Mouse (Mus musculus): ENCODE measurements around the gene Syt3. TPM values are rescaled to one million over a fixed set of nuclear protein-coding genes. Genes with fewer than 3 reads are reported as not detected.
A peak's percentile ranks its signal among the peaks of the same experiment; 100 is the strongest.

Gene Syt3
- total and polyA plus RNA-seq, 2 experiments from 2014 or later = 79.2 to 130 TPM

GRCm38 (mm10) chr7:44441648-44442109 is 57.8 kb downstream of the Syt3 start:
- H3K9ac ChIP-seq (replicated peaks; ENCODE audit: low read length) = peak overlapping the region; percentile 93
- TF ChIP-seq CTCF (IDR thresholded peaks at IDR 0.05; ENCODE audit: low read depth) = no peak
- H3K27me3 ChIP-seq (ENCODE audit: insufficient read depth, low read length) = no peaks in the 10 kb centered on the region
- peak overlapping the region; percentile 93 for H3K4me2 ChIP-seq (ENCODE audit: low read depth, low read length)
- H3K36me3 ChIP-seq (ENCODE audit: insufficient read depth, low read length) = peaks cover 5% of the 10 kb centered on the region; the same call in 1 of the 2 replicates
- ATAC-seq (peak; percentile 84), DNase-seq (ENCODE audit: low spot score) (peak; percentile 89)
- H3K27ac ChIP-seq = peak overlapping the region; percentile 98
- H3K4me1 ChIP-seq (ENCODE audit: insufficient read depth, low read length) = peaks cover 34% of the 10 kb centered on the region
- H3K9me3 ChIP-seq (ENCODE audit: low read length) = no peaks in the 10 kb centered on the region
- H3K4me3 ChIP-seq (ENCODE audit: low read length) = peak overlapping the region; percentile 71
- WGBS = under 1% methylated on average over 8 of the region's 14 CpGs

GRCm38 (mm10) chr7:44442407-44442821 is 58.5 kb downstream of the Syt3 start:
- DNase-seq (ENCODE audit: low spot score) (peak; percentile 80), ATAC-seq (peak; percentile 33)
- H3K9me3 ChIP-seq (ENCODE audit: low read length) = no peaks in the 10 kb centered on the region
- no peaks in the 10 kb centered on the region for H3K27me3 ChIP-seq (ENCODE audit: insufficient read depth, low read length)
- no peak for TF ChIP-seq CTCF (IDR thresholded peaks at IDR 0.05; ENCODE audit: low read depth)
- H3K4me1 ChIP-seq (ENCODE audit: insufficient read depth, low read length) = peaks cover 35% of the 10 kb centered on the region
- H3K4me2 ChIP-seq (ENCODE audit: low read depth, low read length) = peak overlapping the region; percentile 93
- H3K4me3 ChIP-seq (ENCODE audit: low read length) = peak overlapping the region; percentile 71
- H3K9ac ChIP-seq (replicated peaks; ENCODE audit: low read length) = peak overlapping the region; percentile 93
- WGBS = under 1% methylated on average over 14 of the region's 14 CpGs
- peaks cover 5% of the 10 kb centered on the region; the same call in 1 of the 2 replicates for H3K36me3 ChIP-seq (ENCODE audit: insufficient read depth, low read length)
- H3K27ac ChIP-seq = peak overlapping the region; percentile 98

GRCm38 (mm10) chr7:44443268-44444173 is 59.6 kb downstream of the Syt3 start:
- ATAC-seq = peak; percentile 61
- TF ChIP-seq CTCF (IDR thresholded peaks at IDR 0.05; ENCODE audit: low read depth) = peak; percentile 68
- Histone ChIP-seq H3K9me3 (ENCODE audit: low read length) (no peaks in the 10 kb centered on the region), H3K27me3 (ENCODE audit: insufficient read depth, low read length) (no peaks in the 10 kb centered on the region), H3K36me3 (ENCODE audit: insufficient read depth, low read length) (peaks cover 7% of the 10 kb centered on the region), H3K4me1 (ENCODE audit: insufficient read depth, low read length) (peaks cover 35% of the 10 kb centered on the region), H3K4me2 (ENCODE audit: low read depth, low read length) (peak overlapping the region; percentile 93), H3K9ac (replicated peaks; ENCODE audit: low read length) (peak overlapping the region; percentile 93), H3K27ac (peak overlapping the region; percentile 98), H3K4me3 (ENCODE audit: low read length) (peak overlapping the region; percentile 71)
- WGBS = 3% methylated on average over 20 of the region's 20 CpGs
- peak; percentile 82 for DNase-seq (ENCODE audit: low spot score)

GRCm38 (mm10) chr7:44444886-44445527 is 61.1 kb downstream of the Syt3 start:
- DNase-seq (ENCODE audit: low spot score) (no peak), ATAC-seq (no peak)
- Histone ChIP-seq H3K9me3 (ENCODE audit: low read length) (no peaks in the 10 kb centered on the region), H3K4me3 (ENCODE audit: low read length) (peak overlapping the region; percentile 71), H3K27ac (peak overlapping the region; percentile 37; the same call in 1 of the 2 replicates), H3K27me3 (ENCODE audit: insufficient read depth, low read length) (no peaks in the 10 kb centered on the region), H3K4me2 (ENCODE audit: low read depth, low read length) (peak overlapping the region; percentile 93), H3K9ac (replicated peaks; ENCODE audit: low read length) (peak overlapping the region; percentile 93), H3K4me1 (ENCODE audit: insufficient read depth, low read length) (peaks cover 35% of the 10 kb centered on the region), H3K36me3 (ENCODE audit: insufficient read depth, low read length) (peaks cover 18% of the 10 kb centered on the region)
- TF ChIP-seq CTCF (IDR thresholded peaks at IDR 0.05; ENCODE audit: low read depth) = no peak
- WGBS = 29% methylated on average over 29 of the region's 29 CpGs

- 0 out of 2 replicates have a peak, but pooled peaks have one; percentile 7 for TF ChIP-seq CTCF (IDR thresholded peaks at IDR 0.05; ENCODE audit: low read depth)
- no peaks in the 10 kb centered on the region for H3K9me3 ChIP-seq (ENCODE audit: low read length)
- H3K27ac ChIP-seq = peak overlapping the region; percentile 37
- DNase-seq (ENCODE audit: low spot score) (no peak), ATAC-seq (no peak)
- WGBS = 29% methylated on average over 7 of the region's 7 CpGs
- H3K27me3 ChIP-seq (ENCODE audit: insufficient read depth, low read length) = no peaks in the 10 kb centered on the region
- peaks cover 35% of the 10 kb centered on the region for H3K4me1 ChIP-seq (ENCODE audit: insufficient read depth, low read length)
- peak overlapping the region; percentile 93 for H3K4me2 ChIP-seq (ENCODE audit: low read depth, low read length)
- H3K36me3 ChIP-seq (ENCODE audit: insufficient read depth, low read length) = peaks cover 18% of the 10 kb centered on the region
- H3K4me3 ChIP-seq (ENCODE audit: low read length) = peak overlapping the region; percentile 71; the same call in 1 of the 2 replicates
- peak overlapping the region; percentile 93; the same call in 1 of the 2 replicates for H3K9ac ChIP-seq (replicated peaks; ENCODE audit: low read length)
Observed at GRCm38 (mm10) chr7:44445528-44445923, 61.6 kb downstream of the Syt3 start.

- H3K4me2 ChIP-seq (ENCODE audit: low read depth, low read length) = peak overlapping the region; percentile 93
- TF ChIP-seq CTCF (IDR thresholded peaks at IDR 0.05; ENCODE audit: low read depth) = no peak
- ATAC-seq (no peak), DNase-seq (ENCODE audit: low spot score) (no peak)
- H3K9me3 ChIP-seq (ENCODE audit: low read length) = no peaks in the 10 kb centered on the region
- 0 out of 2 replicates have a peak overlapping the region, but pooled peaks have one; percentile 13 for H3K9ac ChIP-seq (replicated peaks; ENCODE audit: low read length)
- H3K27ac ChIP-seq = peak overlapping the region; percentile 41; the same call in 1 of the 2 replicates
- WGBS = 28% methylated on average over 12 of the region's 12 CpGs
- peaks cover 18% of the 10 kb centered on the region for H3K36me3 ChIP-seq (ENCODE audit: insufficient read depth, low read length)
- no peak overlapping the region for H3K4me3 ChIP-seq (ENCODE audit: low read length)
- H3K4me1 ChIP-seq (ENCODE audit: insufficient read depth, low read length) = peaks cover 30% of the 10 kb centered on the region
- no peaks in the 10 kb centered on the region for H3K27me3 ChIP-seq (ENCODE audit: insufficient read depth, low read length)
Observed at GRCm38 (mm10) chr7:44446070-44446855, 62.4 kb downstream of the Syt3 start.

Other genes with a start within 250 kb of the Syt3 start
- not detected in 2 replicates for gene Klk1b16, start 247.3 kb upstream of the Syt3 start, total RNA-seq (2014; rRNA removed)
- not detected in 2 replicates for gene Klk1b16, start 247.3 kb upstream of the Syt3 start, polyA plus RNA-seq (2015; fragmentation: Nextera tagmentation; extraction: Ambion mirVana)
- gene Klk1b24, start 195.9 kb upstream of the Syt3 start, total RNA-seq (2014; rRNA removed) = not detected in 2 replicates
- not detected in 2 replicates for gene Klk1b24, start 195.9 kb upstream of the Syt3 start, polyA plus RNA-seq (2015; fragmentation: Nextera tagmentation; extraction: Ambion mirVana)
- not detected in 2 replicates for gene Klk1b3, start 185.9 kb upstream of the Syt3 start, total RNA-seq (2014; rRNA removed)
- gene Klk1b3, start 185.9 kb upstream of the Syt3 start, polyA plus RNA-seq (2015; fragmentation: Nextera tagmentation; extraction: Ambion mirVana) = not detected in 2 replicates
- not detected in 2 replicates for gene Klk1b4, start 176.7 kb upstream of the Syt3 start, total RNA-seq (2014; rRNA removed)
- not detected in 2 replicates for gene Klk1b4, start 176.7 kb upstream of the Syt3 start, polyA plus RNA-seq (2015; fragmentation: Nextera tagmentation; extraction: Ambion mirVana)
- gene Klk1b5, start 168.2 kb upstream of the Syt3 start, total RNA-seq (2014; rRNA removed) = not detected in 2 replicates
- not detected in 2 replicates for gene Klk1b5, start 168.2 kb upstream of the Syt3 start, polyA plus RNA-seq (2015; fragmentation: Nextera tagmentation; extraction: Ambion mirVana)
- gene Klk1, start 158.7 kb upstream of the Syt3 start, total RNA-seq (2014; rRNA removed) = not detected in 2 replicates
- not detected in 2 replicates for gene Klk1, start 158.7 kb upstream of the Syt3 start, polyA plus RNA-seq (2015; fragmentation: Nextera tagmentation; extraction: Ambion mirVana)
- gene Gm36864, start 147.9 kb upstream of the Syt3 start, total RNA-seq (2014; rRNA removed) = not detected in 2 replicates
- not detected in 2 replicates for gene Gm36864, start 147.9 kb upstream of the Syt3 start, polyA plus RNA-seq (2015; fragmentation: Nextera tagmentation; extraction: Ambion mirVana)
- gene 1700028J19Rik, start 137.4 kb upstream of the Syt3 start, total RNA-seq (2014; rRNA removed) = 1.2 TPM in 1 of 2 replicates, not detected in the other
- gene 1700028J19Rik, start 137.4 kb upstream of the Syt3 start, polyA plus RNA-seq (2015; fragmentation: Nextera tagmentation; extraction: Ambion mirVana) = 1.6 TPM in 2 replicates
- gene 2410002F23Rik, start 137.4 kb upstream of the Syt3 start, total RNA-seq (2014; rRNA removed) = 340 and 409 TPM in 2 replicates
- 239 TPM in 2 replicates for gene 2410002F23Rik, start 137.4 kb upstream of the Syt3 start, polyA plus RNA-seq (2015; fragmentation: Nextera tagmentation; extraction: Ambion mirVana)
- gene Acp4, start 126.7 kb upstream of the Syt3 start, total RNA-seq (2014; rRNA removed) = not detected in 2 replicates
- gene Acp4, start 126.7 kb upstream of the Syt3 start, polyA plus RNA-seq (2015; fragmentation: Nextera tagmentation; extraction: Ambion mirVana) = 0.13 TPM in 1 of 2 replicates, not detected in the other
- gene Gm15517, start 122.7 kb upstream of the Syt3 start, total RNA-seq (2014; rRNA removed) = not detected in 2 replicates
- not detected in 2 replicates for gene Gm15517, start 122.7 kb upstream of the Syt3 start, polyA plus RNA-seq (2015; fragmentation: Nextera tagmentation; extraction: Ambion mirVana)
- 3.3 and 5.9 TPM in 2 replicates for gene Clec11a, start 77.2 kb upstream of the Syt3 start, total RNA-seq (2014; rRNA removed)
- gene Clec11a, start 77.2 kb upstream of the Syt3 start, polyA plus RNA-seq (2015; fragmentation: Nextera tagmentation; extraction: Ambion mirVana) = 4.4 and 4.5 TPM in 2 replicates
- 39.0 and 41.8 TPM in 2 replicates for gene Shank1, start 73.8 kb upstream of the Syt3 start, total RNA-seq (2014; rRNA removed)
- 36.3 and 36.6 TPM in 2 replicates for gene Shank1, start 73.8 kb upstream of the Syt3 start, polyA plus RNA-seq (2015; fragmentation: Nextera tagmentation; extraction: Ambion mirVana)
- gene 1700008O03Rik, start 1.7 kb downstream of the Syt3 start, total RNA-seq (2014; rRNA removed) = 1.4 and 2.3 TPM in 2 replicates
- gene 1700008O03Rik, start 1.7 kb downstream of the Syt3 start, polyA plus RNA-seq (2015; fragmentation: Nextera tagmentation; extraction: Ambion mirVana) = 3.3 and 3.6 TPM in 2 replicates
- 562 and 663 TPM in 2 replicates for gene Lrrc4b, start 44.9 kb downstream of the Syt3 start, total RNA-seq (2014; rRNA removed)
- gene Lrrc4b, start 44.9 kb downstream of the Syt3 start, polyA plus RNA-seq (2015; fragmentation: Nextera tagmentation; extraction: Ambion mirVana) = 19.6 and 22.7 TPM in 2 replicates
- 10.2 and 15.5 TPM in 2 replicates for gene Aspdh, start 81.3 kb downstream of the Syt3 start, total RNA-seq (2014; rRNA removed)
- gene Aspdh, start 81.3 kb downstream of the Syt3 start, polyA plus RNA-seq (2015; fragmentation: Nextera tagmentation; extraction: Ambion mirVana) = 3.1 and 3.8 TPM in 2 replicates
- 32.7 and 44.5 TPM in 2 replicates for gene Josd2, start 83.9 kb downstream of the Syt3 start, total RNA-seq (2014; rRNA removed)
- gene Josd2, start 83.9 kb downstream of the Syt3 start, polyA plus RNA-seq (2015; fragmentation: Nextera tagmentation; extraction: Ambion mirVana) = 28.3 and 32.7 TPM in 2 replicates
- 311 and 319 TPM in 2 replicates for gene Emc10, start 112.4 kb downstream of the Syt3 start, total RNA-seq (2014; rRNA removed)
- gene Emc10, start 112.4 kb downstream of the Syt3 start, polyA plus RNA-seq (2015; fragmentation: Nextera tagmentation; extraction: Ambion mirVana) = 138 and 152 TPM in 2 replicates
- 19.7 and 19.8 TPM in 2 replicates for gene Fam71e1, start 112.5 kb downstream of the Syt3 start, total RNA-seq (2014; rRNA removed)
- gene Fam71e1, start 112.5 kb downstream of the Syt3 start, polyA plus RNA-seq (2015; fragmentation: Nextera tagmentation; extraction: Ambion mirVana) = 26.7 and 31.9 TPM in 2 replicates
- gene Mybpc2, start 140.6 kb downstream of the Syt3 start, total RNA-seq (2014; rRNA removed) = 0.14 and 0.47 TPM in 2 replicates
- 0.19 and 0.25 TPM in 2 replicates for gene Mybpc2, start 140.6 kb downstream of the Syt3 start, polyA plus RNA-seq (2015; fragmentation: Nextera tagmentation; extraction: Ambion mirVana)
- 0.05 TPM in 1 of 2 replicates, not detected in the other for gene Spib, start 148.0 kb downstream of the Syt3 start, total RNA-seq (2014; rRNA removed)
- 0.06 TPM in 1 of 2 replicates, not detected in the other for gene Spib, start 148.0 kb downstream of the Syt3 start, polyA plus RNA-seq (2015; fragmentation: Nextera tagmentation; extraction: Ambion mirVana)
- gene Pold1, start 164.7 kb downstream of the Syt3 start, total RNA-seq (2014; rRNA removed) = 26.3 and 30.0 TPM in 2 replicates
- 17.6 and 18.7 TPM in 2 replicates for gene Pold1, start 164.7 kb downstream of the Syt3 start, polyA plus RNA-seq (2015; fragmentation: Nextera tagmentation; extraction: Ambion mirVana)
- 71.2 and 76.4 TPM in 2 replicates for gene Nr1h2, start 169.8 kb downstream of the Syt3 start, total RNA-seq (2014; rRNA removed)
- 50.5 and 57.6 TPM in 2 replicates for gene Nr1h2, start 169.8 kb downstream of the Syt3 start, polyA plus RNA-seq (2015; fragmentation: Nextera tagmentation; extraction: Ambion mirVana)
- gene Napsa, start 188.3 kb downstream of the Syt3 start, total RNA-seq (2014; rRNA removed) = 0.90 TPM in 1 of 2 replicates, not detected in the other
- 0.26 and 0.69 TPM in 2 replicates for gene Napsa, start 188.3 kb downstream of the Syt3 start, polyA plus RNA-seq (2015; fragmentation: Nextera tagmentation; extraction: Ambion mirVana)
- gene Kcnc3, start 206.6 kb downstream of the Syt3 start, total RNA-seq (2014; rRNA removed) = 24.7 and 37.0 TPM in 2 replicates
- 8.0 and 8.2 TPM in 2 replicates for gene Kcnc3, start 206.6 kb downstream of the Syt3 start, polyA plus RNA-seq (2015; fragmentation: Nextera tagmentation; extraction: Ambion mirVana)